Mouse (Mus musculus): Measurements from ENCODE around the gene Cdk4. TPM values are rescaled to one million over a fixed set of nuclear protein-coding genes. Genes with fewer than 3 reads are reported as not detected.

Cdk4 gene
- polyA plus RNA-seq, 1 experiment from 2014 or later, result 657 TPM

DNA sequence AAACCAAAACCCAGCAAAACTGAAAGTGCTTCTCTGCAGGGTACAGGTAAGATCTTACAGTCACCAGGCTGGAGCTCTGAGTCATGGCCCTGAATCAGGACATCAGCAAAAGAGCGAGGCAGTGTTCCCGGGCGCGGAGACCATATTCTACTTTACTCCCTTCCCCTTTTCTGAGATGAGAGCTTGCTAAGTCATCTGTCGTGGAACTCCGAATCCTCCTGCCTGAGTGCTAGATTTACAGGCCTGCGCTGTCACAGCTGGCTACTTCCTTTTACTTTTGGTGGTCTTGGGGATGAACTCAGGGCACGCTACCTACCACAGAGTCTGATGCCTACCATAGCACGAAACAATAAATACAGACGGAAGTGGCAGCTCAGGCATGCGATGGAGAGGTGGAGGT is 51.1 kb downstream of the Cdk4 start:
- no peaks in the 10 kb centered on the region for H3K9me3 ChIP-seq (ENCODE audit: control insufficient read depth, low read length)
- H3K27ac ChIP-seq (ENCODE audit: low read depth, low read length), result no peak overlapping the region
- peaks cover 17% of the 10 kb centered on the region for H3K36me3 ChIP-seq (ENCODE audit: control insufficient read depth, insufficient read depth, low read length)
- no peaks in the 10 kb centered on the region for H3K27me3 ChIP-seq (ENCODE audit: control insufficient read depth, insufficient read depth, low read length)
- H3K4me2 ChIP-seq (ENCODE audit: low read depth, low read length), result no peak overlapping the region
- H3K4me3 ChIP-seq (ENCODE audit: low read depth, low read length), result no peak overlapping the region
- WGBS, result 90% methylated on average over 11 of the region's 11 CpGs
- no peak overlapping the region for H3K9ac ChIP-seq (replicated peaks; ENCODE audit: low read depth, low read length)
- ATAC-seq (ENCODE audit: low read depth), result no peak
- no peaks in the 10 kb centered on the region for H3K4me1 ChIP-seq (ENCODE audit: control insufficient read depth, insufficient read depth, low read length)

DNA sequence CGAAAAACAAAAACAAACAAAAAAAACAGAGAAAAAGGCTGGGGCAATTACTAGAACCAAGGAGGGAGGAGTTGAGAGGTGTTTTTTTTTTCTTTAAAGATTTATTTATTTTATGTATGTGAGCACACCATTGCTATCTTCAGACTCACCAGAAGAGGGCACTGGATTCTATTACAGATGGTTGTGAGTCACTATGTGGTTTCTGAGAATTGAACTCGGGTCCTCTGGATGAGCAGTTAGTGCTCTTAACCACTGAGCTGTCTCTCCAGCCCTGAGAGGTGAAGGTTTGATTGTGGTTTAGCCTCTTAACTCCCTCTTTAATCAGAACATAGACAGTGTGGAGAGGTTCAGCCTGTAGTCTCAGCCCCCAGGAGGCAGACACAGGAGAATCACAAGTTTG is 51.7 kb downstream of the Cdk4 start:
- no peak overlapping the region for H3K4me3 ChIP-seq (ENCODE audit: low read depth, low read length)
- no peak for ATAC-seq (ENCODE audit: low read depth)
- no peak overlapping the region for H3K27ac ChIP-seq (ENCODE audit: low read depth, low read length)
- no peak overlapping the region for H3K4me2 ChIP-seq (ENCODE audit: low read depth, low read length)
- H3K9me3 ChIP-seq (ENCODE audit: control insufficient read depth, low read length), result no peaks in the 10 kb centered on the region
- peaks cover 5% of the 10 kb centered on the region for H3K4me1 ChIP-seq (ENCODE audit: control insufficient read depth, insufficient read depth, low read length)
- H3K27me3 ChIP-seq (ENCODE audit: control insufficient read depth, insufficient read depth, low read length), result no peaks in the 10 kb centered on the region
- H3K9ac ChIP-seq (replicated peaks; ENCODE audit: low read depth, low read length), result no peak overlapping the region
- WGBS, result 86% methylated on average over 2 of the region's 2 CpGs
- H3K36me3 ChIP-seq (ENCODE audit: control insufficient read depth, insufficient read depth, low read length), result peaks cover 17% of the 10 kb centered on the region

Other genes starting within 250 kb of the Cdk4 start
- 15.6 and 16.7 TPM in 2 replicates for gene Atp23, start 162.2 kb upstream of the Cdk4 start, polyA plus RNA-seq (2014; fragmentation: Nextera tagmentation; extraction: Ambion mirVana)
- gene Ctdsp2, start 84.8 kb upstream of the Cdk4 start, polyA plus RNA-seq (2014; fragmentation: Nextera tagmentation; extraction: Ambion mirVana), result 15.1 and 27.9 TPM in 2 replicates
- gene Avil, start 62.8 kb upstream of the Cdk4 start, polyA plus RNA-seq (2014; fragmentation: Nextera tagmentation; extraction: Ambion mirVana), result 0.15 and 27.1 TPM in 2 replicates
- 60.1 and 64.6 TPM in 2 replicates for gene Tsfm, start 32.7 kb upstream of the Cdk4 start, polyA plus RNA-seq (2014; fragmentation: Nextera tagmentation; extraction: Ambion mirVana)
- 24.1 and 24.6 TPM in 2 replicates for gene Mettl1, start 22.1 kb upstream of the Cdk4 start, polyA plus RNA-seq (2014; fragmentation: Nextera tagmentation; extraction: Ambion mirVana)
- gene Eef1akmt3, start 22.0 kb upstream of the Cdk4 start, polyA plus RNA-seq (2014; fragmentation: Nextera tagmentation; extraction: Ambion mirVana), result 0.15 and 0.21 TPM in 2 replicates
- 0.14 TPM in 1 of 2 replicates, not detected in the other for gene Cyp27b1, start 15.3 kb upstream of the Cdk4 start, polyA plus RNA-seq (2014; fragmentation: Nextera tagmentation; extraction: Ambion mirVana)
- gene March9, start 3.4 kb upstream of the Cdk4 start, polyA plus RNA-seq (2014; fragmentation: Nextera tagmentation; extraction: Ambion mirVana), result 9.7 and 13.2 TPM in 2 replicates
- gene Tspan31, start 6.7 kb downstream of the Cdk4 start, polyA plus RNA-seq (2014; fragmentation: Nextera tagmentation; extraction: Ambion mirVana), result 91.1 and 93.6 TPM in 2 replicates
- gene Agap2, start 11.8 kb downstream of the Cdk4 start, polyA plus RNA-seq (2014; fragmentation: Nextera tagmentation; extraction: Ambion mirVana), result 4.7 and 10.6 TPM in 2 replicates
- gene Os9, start 57.6 kb downstream of the Cdk4 start, polyA plus RNA-seq (2014; fragmentation: Nextera tagmentation; extraction: Ambion mirVana), result 65.7 and 92.8 TPM in 2 replicates
- 79.3 and 93.4 TPM in 2 replicates for gene B4galnt1, start 101.7 kb downstream of the Cdk4 start, polyA plus RNA-seq (2014; fragmentation: Nextera tagmentation; extraction: Ambion mirVana)
- gene Slc26a10, start 117.1 kb downstream of the Cdk4 start, polyA plus RNA-seq (2014; fragmentation: Nextera tagmentation; extraction: Ambion mirVana), result 0.80 and 1.3 TPM in 2 replicates
- 24.2 and 31.0 TPM in 2 replicates for gene Arhgef25, start 126.5 kb downstream of the Cdk4 start, polyA plus RNA-seq (2014; fragmentation: Nextera tagmentation; extraction: Ambion mirVana)
- gene Dtx3, start 132.2 kb downstream of the Cdk4 start, polyA plus RNA-seq (2014; fragmentation: Nextera tagmentation; extraction: Ambion mirVana), result 224 and 231 TPM in 2 replicates
- gene Pip4k2c, start 148.1 kb downstream of the Cdk4 start, polyA plus RNA-seq (2014; fragmentation: Nextera tagmentation; extraction: Ambion mirVana), result 15.5 and 18.1 TPM in 2 replicates
- 117 and 147 TPM in 2 replicates for gene Kif5a, start 199.8 kb downstream of the Cdk4 start, polyA plus RNA-seq (2014; fragmentation: Nextera tagmentation; extraction: Ambion mirVana)
- gene Dctn2, start 202.8 kb downstream of the Cdk4 start, polyA plus RNA-seq (2014; fragmentation: Nextera tagmentation; extraction: Ambion mirVana), result 298 and 305 TPM in 2 replicates
- gene Mbd6, start 225.5 kb downstream of the Cdk4 start, polyA plus RNA-seq (2014; fragmentation: Nextera tagmentation; extraction: Ambion mirVana), result 16.1 and 17.4 TPM in 2 replicates
- gene Mars, start 248.3 kb downstream of the Cdk4 start, polyA plus RNA-seq (2014; fragmentation: Nextera tagmentation; extraction: Ambion mirVana), result 117 and 123 TPM in 2 replicates

Data from neural tube, embryonic 14.5 days (tissue).